Mouse (Mus musculus): ENCODE results near the gene Gpr150. TPM values are rescaled to one million over a fixed set of nuclear protein-coding genes. Genes with fewer than 3 reads are reported as not detected.

The Gpr150 gene
- total and polyA plus RNA-seq, 3 experiments = not detected

DNA sequence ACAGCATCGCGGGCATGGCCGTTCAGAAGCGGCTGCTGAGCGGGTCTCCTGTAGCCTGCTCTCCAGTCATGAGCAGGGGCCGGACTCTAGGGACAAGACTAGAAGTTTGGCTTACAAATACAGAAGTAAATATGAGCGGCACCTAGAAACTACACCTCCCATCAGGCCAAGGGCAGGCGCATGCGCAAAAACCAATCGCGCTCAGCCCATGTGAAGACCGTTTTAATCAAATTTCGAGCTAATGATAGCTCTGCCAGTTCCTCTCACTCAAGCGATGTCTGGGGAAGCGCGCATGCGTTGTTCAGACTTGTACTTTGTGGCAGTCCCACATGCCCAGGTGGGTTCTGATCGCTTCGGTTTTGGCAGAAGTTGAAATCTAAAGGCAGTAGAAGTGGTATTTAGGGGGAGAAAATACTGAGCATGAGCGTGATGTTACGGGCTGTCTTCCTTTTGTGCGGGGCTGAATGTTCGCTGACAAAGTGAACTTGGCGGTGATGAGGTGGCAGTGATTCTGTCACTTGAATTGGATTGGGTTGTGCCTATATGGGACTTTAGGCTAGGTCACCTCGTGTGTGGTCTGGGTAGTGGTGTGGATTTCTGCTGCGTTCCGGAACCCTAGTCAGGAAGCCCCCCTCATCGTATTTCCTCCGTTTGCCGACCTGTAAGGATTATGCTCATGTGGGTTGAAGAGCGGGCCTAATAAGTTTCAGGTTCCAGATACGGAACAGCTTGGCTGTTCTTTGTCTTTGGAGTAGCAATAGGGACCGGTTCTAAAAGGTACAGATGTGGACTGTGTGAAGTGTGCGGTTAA is 41.9 kb upstream of the Gpr150 start, which contains the start of the genes Arsk and Ttc37:
TSS of gene Arsk (minus strand) at position 168 of the 811 bp plus-strand sequence.
TSS of gene Ttc37 (plus strand) at position 242 of the 811 bp plus-strand sequence.
- H3K79me2 ChIP-seq (replicated peaks; ENCODE audit: control insufficient read depth, extremely low read depth, insufficient read depth, poor library complexity, severe bottlenecking) = peaks cover 15% of the 10 kb centered on the region
- H3K9ac ChIP-seq (ENCODE audit: insufficient read depth, low read depth) = peak within 1 kb of the TSS; percentile 76
- H3K4me1 ChIP-seq (ENCODE audit: control insufficient read depth in 1 of 2, insufficient read depth in 2 of 2) = peaks cover 0 to 21% of the 10 kb centered on the region in 2 experiments; a peak in 2 of 4 replicates
- H3K27ac ChIP-seq (ENCODE audit: insufficient read depth, low read depth) = peak within 1 kb of the TSS; percentile 80
- in situ Hi-C loops (cut with MboI; ENCODE audit: low pct_ligation_motif_present, low pct_unique_long_range_greater_than_20kb, low sequenced_read_pairs) (no loop called here), dilution Hi-C loops (cut with MboI; ENCODE audit: extremely low pct_ligation_motif_present, extremely low pct_unique_long_range_greater_than_20kb, low sequenced_read_pairs) (no loop called here)
- peak within 1 kb of the TSS; percentile 78 to 95 (median 80) for H3K4me3 ChIP-seq (replicated peaks in 1 of 3; ENCODE audit: low read depth in 2 of 3, low read length in 2 of 3, poor library complexity in 1 of 3)
- H3K27me3 ChIP-seq (replicated peaks) = no peaks in the 10 kb centered on the region
- TF ChIP-seq MAX (IDR thresholded peaks at IDR 0.05; ENCODE audit: low read length) (peak; percentile 72; the same call in 1 of the 2 replicates), SMC3 (IDR thresholded peaks at IDR 0.05; ENCODE audit: low read depth, low read length) (no peak), SIN3A (IDR thresholded peaks at IDR 0.05; ENCODE audit: low read length) (peak; percentile 100), MYC (IDR thresholded peaks at IDR 0.05; ENCODE audit: low read depth, low read length) (peak; percentile 88), CHD1 (IDR thresholded peaks at IDR 0.05; ENCODE audit: low read depth, low read length) (no peak), MAFK (IDR thresholded peaks at IDR 0.05; ENCODE audit: insufficient replicate concordance, low read length) (no peak), JUN (IDR thresholded peaks at IDR 0.05; ENCODE audit: insufficient read depth, low read depth, low read length) (no peak), ZKSCAN1 (IDR thresholded peaks at IDR 0.05; ENCODE audit: borderline replicate concordance, low read depth, low read length) (no peak), MAZ (IDR thresholded peaks at IDR 0.05; ENCODE audit: low read depth, low read length) (no peak), CTCF (conservative IDR thresholded peaks at IDR 0.05 in 1 of 2, IDR thresholded peaks at IDR 0.05 in 1 of 2; ENCODE audit: low read depth in 2 of 2, low read length in 2 of 2) (no peak), ETS1 (conservative IDR thresholded peaks at IDR 0.05; ENCODE audit: low read depth, low read length) (no peak; the same call in 1 of the 2 replicates), ZMIZ1 (IDR thresholded peaks at IDR 0.05; ENCODE audit: low read depth, low read length) (peak; percentile 82), JUND (conservative IDR thresholded peaks at IDR 0.05; ENCODE audit: low read depth, low read length) (0 out of 2 replicates have a peak, but pooled peaks have one; percentile 21), HCFC1 (IDR thresholded peaks at IDR 0.05; ENCODE audit: low read depth, low read length) (peak; percentile 99), NRF1 (IDR thresholded peaks at IDR 0.05; ENCODE audit: low read depth, low read length) (peak; percentile 89), CHD2 (IDR thresholded peaks at IDR 0.05; ENCODE audit: low read length) (peak; percentile 72), MXI1 (IDR thresholded peaks at IDR 0.05; ENCODE audit: low read depth, low read length) (peak; percentile 78), ZNF384 (IDR thresholded peaks at IDR 0.05; ENCODE audit: low read depth, low read length) (no peak), POLR2A (IDR thresholded peaks at IDR 0.05; ENCODE audit: low read depth, low read length) (peak; percentile 81), RCOR1 (conservative IDR thresholded peaks at IDR 0.05; ENCODE audit: low read depth, low read length) (no peak), MEF2A (IDR thresholded peaks at IDR 0.05; ENCODE audit: borderline replicate concordance, low read depth, low read length) (0 out of 2 replicates have a peak, but pooled peaks have one; percentile 30), ELF1 (IDR thresholded peaks at IDR 0.05; ENCODE audit: low read depth, low read length) (peak; percentile 72; the same call in 1 of the 2 replicates), PAX5 (IDR thresholded peaks at IDR 0.05; ENCODE audit: low read length) (no peak), TBP (conservative IDR thresholded peaks at IDR 0.05; ENCODE audit: low read depth, low read length) (peak; percentile 41; the same call in 1 of the 2 replicates), NELFE (IDR thresholded peaks at IDR 0.05; ENCODE audit: low read depth, low read length) (peak; percentile 76), RAD21 (IDR thresholded peaks at IDR 0.05; ENCODE audit: low read depth, low read length) (no peak), TCF12 (IDR thresholded peaks at IDR 0.05; ENCODE audit: low read depth, low read length) (peak; percentile 57), ZC3H11A (IDR thresholded peaks at IDR 0.05; ENCODE audit: low read depth, low read length) (no peak), E2F4 (IDR thresholded peaks at IDR 0.05; ENCODE audit: insufficient replicate concordance, low read depth, low read length) (peak; percentile 36; the same call in 1 of the 2 replicates), IRF4 (IDR thresholded peaks at IDR 0.05; ENCODE audit: low read depth, low read length) (peak; percentile 7; the same call in 1 of the 2 replicates), USF2 (conservative IDR thresholded peaks at IDR 0.05; ENCODE audit: low read depth, low read length) (no peak), EP300 (IDR thresholded peaks at IDR 0.05; ENCODE audit: low read length) (no peak), KAT2A (IDR thresholded peaks at IDR 0.05; ENCODE audit: insufficient replicate concordance, low read length) (peak; percentile 98), POLR2AphosphoS2 (IDR thresholded peaks at IDR 0.05; ENCODE audit: low read depth, low read length) (0 out of 2 replicates have a peak, but pooled peaks have one; percentile 27), BHLHE40 (IDR thresholded peaks at IDR 0.05; ENCODE audit: low read depth, low read length) (peak; percentile 41; the same call in 1 of the 2 replicates), USF1 (IDR thresholded peaks at IDR 0.05; ENCODE audit: low read depth, low read length) (no peak), UBTF (IDR thresholded peaks at IDR 0.05; ENCODE audit: low read depth, low read length) (no peak), GABPA (IDR thresholded peaks at IDR 0.05; ENCODE audit: insufficient replicate concordance, low read depth, low read length) (peak; percentile 81; the same call in 1 of the 2 replicates)
- peak within 1 kb of the TSS; percentile 39; the same call in 1 of the 2 replicates for H3K4me2 ChIP-seq (ENCODE audit: insufficient read depth, low read depth, poor library complexity, severe bottlenecking)
- H3K9me3 ChIP-seq (replicated peaks; ENCODE audit: low read length) = no peaks in the 10 kb centered on the region
- peak; percentile 98 for DNase-seq (ENCODE audit: extremely low read depth)
- peaks cover 5 to 41% of the 10 kb centered on the region in 2 experiments for H3K36me3 ChIP-seq (replicated peaks in 1 of 2; ENCODE audit: control insufficient read depth in 1 of 2, insufficient read depth in 1 of 2, low read length in 1 of 2)

Measured in CH12.LX (cell line).